Mouse (Mus musculus) liver, embryonic 14.5 days (tissue): ENCODE data around the gene Arid1b.

Source experiments
- CTCF ChIP-seq: IDR thresholded peaks from 2 replicates; pipeline ENCODE4 v1.5.1; 2016; ENCODE audit warnings: antibody characterized with exemption, low read depth, control low read depth
- EP300 ChIP-seq: IDR thresholded peaks from 2 replicates; pipeline ENCODE4 v1.6.1; 2016; ENCODE audit warnings: antibody characterized with exemption, low read depth

GRCm38 (mm10) chr17:5248957-5249656, 255.0 kb downstream of the Arid1b start:
- TF ChIP-seq CTCF (no peak), EP300 (no peak)
